Mouse (Mus musculus): Measurements from ENCODE around the gene Stat3. TPM values are rescaled to one million over a fixed set of nuclear protein-coding genes. Genes with fewer than 3 reads are reported as not detected.

Gene Stat3
- total and polyA plus RNA-seq, 2 experiments from 2014 or later = 40.8 to 47.1 TPM

- Histone ChIP-seq H3K4me1 (ENCODE audit: insufficient read depth, low read length) (no peaks in the 10 kb centered on the region), H3K9me3 (ENCODE audit: low read length) (no peaks in the 10 kb centered on the region), H3K4me3 (ENCODE audit: low read depth, low read length) (no peak overlapping the region), H3K4me2 (ENCODE audit: low read depth, low read length, poor library complexity, severe bottlenecking) (no peak overlapping the region), H3K36me3 (ENCODE audit: insufficient read depth, low read length) (no peaks in the 10 kb centered on the region), H3K9ac (replicated peaks; ENCODE audit: low read length, poor library complexity, severe bottlenecking) (no peak overlapping the region), H3K27me3 (ENCODE audit: insufficient read depth, low read length) (no peaks in the 10 kb centered on the region), H3K27ac (ENCODE audit: low read depth, low read length) (no peak overlapping the region)
- WGBS = 70% methylated on average over 12 of the region's 12 CpGs
- no peak for TF ChIP-seq CTCF (IDR thresholded peaks at IDR 0.05)
- DNase-seq (ENCODE audit: low spot score) (no peak), ATAC-seq (ENCODE audit: low FRiP score) (no peak)
These were observed 8.0 kb downstream of the Stat3 start for GRCm38 (mm10) chr11:100931254-100931921.

GRCm38 (mm10) chr11:100930611-100931010 is 8.7 kb downstream of the Stat3 start:
- Histone ChIP-seq H3K4me2 (ENCODE audit: low read depth, low read length, poor library complexity, severe bottlenecking) (no peak overlapping the region), H3K36me3 (ENCODE audit: insufficient read depth, low read length) (no peaks in the 10 kb centered on the region), H3K4me3 (ENCODE audit: low read depth, low read length) (no peak overlapping the region), H3K9ac (replicated peaks; ENCODE audit: low read length, poor library complexity, severe bottlenecking) (no peak overlapping the region), H3K9me3 (ENCODE audit: low read length) (no peaks in the 10 kb centered on the region), H3K27me3 (ENCODE audit: insufficient read depth, low read length) (no peaks in the 10 kb centered on the region), H3K4me1 (ENCODE audit: insufficient read depth, low read length) (no peaks in the 10 kb centered on the region), H3K27ac (ENCODE audit: low read depth, low read length) (no peak overlapping the region)
- no peak for TF ChIP-seq CTCF (IDR thresholded peaks at IDR 0.05)
- no peak for ATAC-seq (ENCODE audit: low FRiP score)
- WGBS = 79% methylated on average over 7 of the region's 7 CpGs
- no peak for DNase-seq (ENCODE audit: low spot score)

GRCm38 (mm10) chr11:100927386-100927785 is 12.0 kb downstream of the Stat3 start:
- DNase-seq (ENCODE audit: low spot score) (no peak), ATAC-seq (ENCODE audit: low FRiP score) (no peak)
- no peaks in the 10 kb centered on the region for H3K9me3 ChIP-seq (ENCODE audit: low read length)
- no peaks in the 10 kb centered on the region for H3K36me3 ChIP-seq (ENCODE audit: insufficient read depth, low read length)
- no peak overlapping the region for H3K4me3 ChIP-seq (ENCODE audit: low read depth, low read length)
- no peak overlapping the region for H3K9ac ChIP-seq (replicated peaks; ENCODE audit: low read length, poor library complexity, severe bottlenecking)
- no peak overlapping the region for H3K27ac ChIP-seq (ENCODE audit: low read depth, low read length)
- no peaks in the 10 kb centered on the region for H3K27me3 ChIP-seq (ENCODE audit: insufficient read depth, low read length)
- WGBS = 86% methylated on average over 3 of the region's 3 CpGs
- H3K4me2 ChIP-seq (ENCODE audit: low read depth, low read length, poor library complexity, severe bottlenecking) = no peak overlapping the region
- no peaks in the 10 kb centered on the region for H3K4me1 ChIP-seq (ENCODE audit: insufficient read depth, low read length)
- no peak for TF ChIP-seq CTCF (IDR thresholded peaks at IDR 0.05)

GRCm38 (mm10) chr11:100924386-100924919 is 14.9 kb downstream of the Stat3 start:
- H3K9ac ChIP-seq (replicated peaks; ENCODE audit: low read length, poor library complexity, severe bottlenecking) = no peak overlapping the region
- no peak for TF ChIP-seq CTCF (IDR thresholded peaks at IDR 0.05)
- H3K4me3 ChIP-seq (ENCODE audit: low read depth, low read length) = no peak overlapping the region
- ATAC-seq (ENCODE audit: low FRiP score) (no peak), DNase-seq (ENCODE audit: low spot score) (no peak)
- H3K9me3 ChIP-seq (ENCODE audit: low read length) = no peaks in the 10 kb centered on the region
- H3K4me2 ChIP-seq (ENCODE audit: low read depth, low read length, poor library complexity, severe bottlenecking) = no peak overlapping the region
- no peaks in the 10 kb centered on the region for H3K27me3 ChIP-seq (ENCODE audit: insufficient read depth, low read length)
- no peaks in the 10 kb centered on the region for H3K36me3 ChIP-seq (ENCODE audit: insufficient read depth, low read length)
- no peaks in the 10 kb centered on the region for H3K4me1 ChIP-seq (ENCODE audit: insufficient read depth, low read length)
- WGBS = 91% methylated on average over 1 of the region's 1 CpGs
- H3K27ac ChIP-seq (ENCODE audit: low read depth, low read length) = no peak overlapping the region

GRCm38 (mm10) chr11:100920887-100921624 is 18.3 kb downstream of the Stat3 start:
- ATAC-seq (ENCODE audit: low FRiP score) = no peak
- H3K4me2 ChIP-seq (ENCODE audit: low read depth, low read length, poor library complexity, severe bottlenecking) = no peak overlapping the region
- no peak for TF ChIP-seq CTCF (IDR thresholded peaks at IDR 0.05)
- H3K9ac ChIP-seq (replicated peaks; ENCODE audit: low read length, poor library complexity, severe bottlenecking) = no peak overlapping the region
- H3K4me1 ChIP-seq (ENCODE audit: insufficient read depth, low read length) = no peaks in the 10 kb centered on the region
- no peaks in the 10 kb centered on the region for H3K9me3 ChIP-seq (ENCODE audit: low read length)
- no peaks in the 10 kb centered on the region; the same call in 1 of the 2 replicates for H3K36me3 ChIP-seq (ENCODE audit: insufficient read depth, low read length)
- WGBS = 87% methylated on average over 4 of the region's 4 CpGs
- no peak for DNase-seq (ENCODE audit: low spot score)
- H3K27ac ChIP-seq (ENCODE audit: low read depth, low read length) = no peak overlapping the region
- no peak overlapping the region for H3K4me3 ChIP-seq (ENCODE audit: low read depth, low read length)
- no peaks in the 10 kb centered on the region for H3K27me3 ChIP-seq (ENCODE audit: insufficient read depth, low read length)

GRCm38 (mm10) chr11:100918007-100918406 is 21.3 kb downstream of the Stat3 start:
- ATAC-seq (ENCODE audit: low FRiP score) = no peak
- Histone ChIP-seq H3K27me3 (ENCODE audit: insufficient read depth, low read length) (no peaks in the 10 kb centered on the region), H3K9ac (replicated peaks; ENCODE audit: low read length, poor library complexity, severe bottlenecking) (no peak overlapping the region), H3K27ac (ENCODE audit: low read depth, low read length) (no peak overlapping the region), H3K4me2 (ENCODE audit: low read depth, low read length, poor library complexity, severe bottlenecking) (no peak overlapping the region), H3K9me3 (ENCODE audit: low read length) (no peaks in the 10 kb centered on the region), H3K4me1 (ENCODE audit: insufficient read depth, low read length) (no peaks in the 10 kb centered on the region), H3K4me3 (ENCODE audit: low read depth, low read length) (no peak overlapping the region), H3K36me3 (ENCODE audit: insufficient read depth, low read length) (no peaks in the 10 kb centered on the region; the same call in 1 of the 2 replicates)
- no peak for DNase-seq (ENCODE audit: low spot score)
- TF ChIP-seq CTCF (IDR thresholded peaks at IDR 0.05) = no peak
- 89% methylated on average over 5 of the region's 5 CpGs for WGBS

Data from midbrain, postnatal 0 days (tissue).